Mouse (Mus musculus): ENCODE results near the gene Kif26b. TPM values are rescaled to one million over a fixed set of nuclear protein-coding genes. Genes with fewer than 3 reads are reported as not detected.

The Kif26b gene
- polyA plus RNA-seq, 1 experiment: 0.85 TPM

DNA sequence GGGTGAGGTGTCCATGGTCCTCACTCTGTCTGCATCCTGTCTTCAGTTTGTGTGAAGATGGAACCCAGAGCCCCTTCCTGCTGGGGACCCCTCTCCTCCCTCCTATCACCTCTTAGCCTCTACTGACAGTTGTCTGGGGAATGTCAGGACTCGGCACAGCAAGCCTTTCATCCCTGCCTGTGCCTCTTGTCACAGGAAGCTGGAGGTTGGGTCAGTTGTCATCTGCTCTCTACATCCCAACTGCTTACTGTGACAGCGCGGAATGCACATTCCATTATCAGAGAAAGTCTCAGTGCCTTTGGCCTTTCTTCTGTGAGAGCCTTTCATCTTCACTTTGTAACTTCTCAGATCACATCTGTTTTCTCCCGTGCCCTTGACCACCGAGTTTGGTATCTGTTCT is 132.6 kb downstream of the Kif26b start:
- no peak for DNase-seq (ENCODE audit: low read depth)

DNA sequence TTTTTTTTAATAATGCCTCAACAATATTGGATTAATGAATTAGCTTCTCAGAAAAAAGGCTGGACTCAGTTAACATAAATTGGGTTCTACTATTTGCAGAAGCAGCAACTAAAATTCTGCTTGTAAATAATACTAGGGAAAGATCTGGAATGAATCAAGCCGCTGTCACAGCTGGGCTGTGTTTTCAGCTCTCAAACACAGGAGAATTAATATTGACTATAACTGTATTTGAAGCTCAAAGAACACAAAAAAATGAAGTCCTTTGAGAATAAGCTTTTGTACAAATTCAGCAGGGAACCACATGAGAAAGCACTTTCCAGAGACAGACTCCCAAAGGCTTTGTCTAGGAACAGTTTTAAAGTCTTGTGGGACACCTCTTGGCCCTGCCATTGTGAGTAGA is 134.6 kb downstream of the Kif26b start:
- no peak for DNase-seq (ENCODE audit: low read depth)

DNA sequence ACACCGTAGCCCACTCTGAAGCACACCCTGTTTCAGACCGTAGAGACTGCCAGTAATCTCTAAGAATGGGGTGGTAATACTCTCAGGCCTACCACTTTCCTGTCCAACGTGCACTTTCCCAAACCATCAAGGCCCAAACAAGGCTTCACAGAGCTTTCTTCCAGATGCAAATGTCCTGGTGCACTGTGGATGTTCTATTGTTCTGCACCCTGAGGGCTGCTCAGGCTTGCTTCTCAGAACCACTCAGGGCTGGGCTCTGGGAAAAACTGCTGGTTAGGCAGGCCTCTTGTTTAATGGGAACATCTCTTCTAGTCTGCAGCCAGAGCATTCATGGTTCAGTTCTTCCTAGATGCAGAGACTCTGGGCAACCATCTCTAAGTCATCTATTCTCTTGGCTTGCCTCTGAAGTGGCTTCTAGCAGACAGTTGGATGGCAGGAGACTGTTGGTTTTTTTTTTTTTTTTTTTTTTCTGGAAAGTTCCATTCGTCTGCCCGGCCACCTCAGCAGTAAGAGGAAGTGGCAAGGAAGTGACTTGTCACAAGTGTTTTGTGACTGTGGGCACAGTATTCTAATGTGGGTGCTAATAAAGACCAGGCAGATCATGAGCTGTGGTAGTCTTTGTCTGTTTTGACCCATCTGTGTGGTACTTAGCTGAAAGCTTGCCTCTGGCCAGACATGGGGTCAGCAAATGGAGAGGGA is 135.5 kb downstream of the Kif26b start:
- DNase-seq (ENCODE audit: low read depth): no peak

DNA sequence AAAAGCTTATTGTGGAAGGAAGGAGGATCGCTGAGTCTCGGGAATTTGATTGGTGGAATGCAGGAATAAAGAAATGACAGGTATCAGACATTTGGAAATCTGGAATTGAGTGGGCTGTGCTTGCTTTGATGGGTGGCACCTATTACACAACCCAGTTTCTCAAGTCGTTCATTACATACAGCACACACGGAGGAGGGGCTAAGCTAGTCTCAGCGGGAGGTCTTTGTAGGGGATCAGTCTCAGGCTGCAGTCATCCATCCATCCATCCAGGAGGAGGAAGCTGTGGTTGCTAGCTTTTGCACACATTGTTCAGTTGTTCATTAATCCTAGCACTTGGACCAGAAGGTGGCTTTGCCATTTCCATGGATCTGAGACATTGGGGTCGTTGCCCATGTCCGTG is 137.6 kb downstream of the Kif26b start:
- DNase-seq (ENCODE audit: low read depth): no peak

DNA sequence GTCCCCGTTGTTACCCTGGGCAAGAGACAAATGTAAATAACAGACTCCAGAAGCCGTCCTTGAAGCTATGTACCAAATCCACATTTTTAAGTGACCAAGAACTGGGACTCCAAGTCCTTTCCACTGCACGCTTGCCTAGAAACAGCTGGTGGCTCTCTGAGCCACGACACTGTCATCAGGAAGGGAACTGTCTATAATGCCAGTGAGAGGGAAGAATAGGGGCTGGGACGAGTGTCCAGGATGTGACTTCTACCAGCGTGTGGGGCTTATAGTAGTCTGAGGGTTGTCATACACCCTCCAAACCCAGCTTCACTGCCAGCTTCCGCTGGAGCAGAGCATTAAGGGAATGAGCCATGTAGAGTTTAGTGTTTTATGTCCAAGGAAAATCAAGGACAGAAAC is 138.9 kb downstream of the Kif26b start:
- DNase-seq (ENCODE audit: low read depth): no peak

DNA sequence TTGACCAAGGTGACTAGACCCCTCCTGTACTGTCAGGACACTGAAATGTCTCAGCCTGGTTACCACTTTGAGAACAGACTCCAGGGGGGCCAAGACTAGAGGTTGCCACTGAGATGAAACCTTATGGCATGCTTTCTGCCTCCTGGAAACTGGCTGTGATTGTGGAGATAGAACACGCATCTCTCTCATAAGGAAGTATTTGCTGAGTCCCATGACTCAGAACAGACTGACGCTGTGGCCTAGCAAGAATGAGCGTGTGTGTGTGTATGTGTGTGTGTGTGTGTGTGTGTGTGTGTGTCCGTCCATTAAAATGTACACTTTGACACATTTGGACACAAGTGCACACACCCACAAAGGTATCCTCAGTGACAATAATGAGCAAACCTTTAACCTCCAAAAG is 140.0 kb downstream of the Kif26b start:
- no peak for DNase-seq (ENCODE audit: low read depth)

DNA sequence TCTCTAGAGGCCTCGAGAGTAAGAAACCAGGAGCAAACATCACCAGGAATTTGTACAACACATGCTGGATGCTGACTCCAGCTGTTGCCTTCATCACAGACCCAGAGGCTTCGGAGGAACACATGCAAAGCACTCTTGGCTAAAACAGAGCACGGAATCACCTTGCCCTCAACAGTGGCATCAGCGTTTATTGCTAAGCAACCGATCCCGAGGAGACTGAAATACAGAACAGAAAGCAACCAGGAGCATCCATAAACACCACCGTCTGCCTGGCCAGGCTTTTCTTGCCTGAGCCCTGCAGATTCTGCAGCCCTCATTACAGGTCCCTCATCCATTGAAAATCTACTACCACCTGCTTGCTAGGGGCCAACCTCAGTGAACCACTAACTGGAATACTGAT is 144.1 kb downstream of the Kif26b start:
- DNase-seq (ENCODE audit: low read depth): no peak

DNA sequence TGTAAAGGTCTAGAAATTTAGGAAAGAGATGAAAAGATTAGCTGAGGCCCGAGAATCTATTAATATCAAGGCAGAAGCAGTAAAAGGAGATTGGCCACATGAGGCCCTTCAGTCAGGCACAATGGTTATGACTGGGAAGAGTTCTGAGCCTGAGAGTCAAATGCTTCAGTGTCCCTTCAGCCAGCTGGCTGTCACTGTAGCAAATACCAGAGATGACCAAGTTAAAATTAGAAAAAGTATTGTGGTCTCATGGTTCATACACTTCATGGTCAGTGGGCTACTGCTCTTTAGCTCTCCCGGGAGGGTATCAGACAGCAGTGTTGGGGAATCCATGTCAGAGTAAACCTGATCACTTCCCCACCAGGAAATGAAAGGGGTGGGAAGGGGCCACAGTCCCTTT is 144.6 kb downstream of the Kif26b start:
- DNase-seq (ENCODE audit: low read depth): no peak

DNA sequence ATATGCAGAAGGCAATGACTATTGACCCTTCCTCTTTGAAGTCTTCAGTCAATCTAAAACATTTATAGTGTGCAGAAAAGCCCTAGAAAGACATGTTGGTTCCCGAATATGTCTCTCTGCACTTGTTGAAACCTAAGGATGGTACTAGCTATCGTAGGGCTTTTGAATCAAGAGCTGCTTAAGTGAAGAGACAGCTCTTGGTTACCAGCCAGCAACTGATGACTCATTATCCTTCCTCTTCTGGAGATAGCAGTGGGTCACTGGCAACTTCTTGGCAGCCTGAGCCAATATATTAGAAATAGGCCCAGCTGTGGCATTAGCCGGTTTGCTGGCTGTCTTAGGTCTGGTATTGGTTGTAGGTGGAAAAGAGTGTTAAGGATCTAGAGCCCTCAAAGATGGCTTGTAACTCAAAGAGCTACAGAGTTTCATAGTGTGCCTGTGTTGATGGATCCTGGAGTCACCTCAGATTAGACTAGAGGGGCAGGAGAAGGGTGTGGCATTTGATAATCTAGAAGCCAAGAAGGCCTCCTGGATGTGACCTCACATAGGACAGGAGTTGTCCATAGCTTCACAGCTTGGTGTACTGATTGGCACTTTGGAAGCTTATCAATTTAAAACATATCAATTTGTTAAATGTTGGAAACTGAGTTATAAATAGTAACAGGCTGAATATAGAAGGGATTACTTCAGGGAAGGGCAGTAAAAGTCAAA is 146.8 kb downstream of the Kif26b start:
- no peak for DNase-seq (ENCODE audit: low read depth)

DNA sequence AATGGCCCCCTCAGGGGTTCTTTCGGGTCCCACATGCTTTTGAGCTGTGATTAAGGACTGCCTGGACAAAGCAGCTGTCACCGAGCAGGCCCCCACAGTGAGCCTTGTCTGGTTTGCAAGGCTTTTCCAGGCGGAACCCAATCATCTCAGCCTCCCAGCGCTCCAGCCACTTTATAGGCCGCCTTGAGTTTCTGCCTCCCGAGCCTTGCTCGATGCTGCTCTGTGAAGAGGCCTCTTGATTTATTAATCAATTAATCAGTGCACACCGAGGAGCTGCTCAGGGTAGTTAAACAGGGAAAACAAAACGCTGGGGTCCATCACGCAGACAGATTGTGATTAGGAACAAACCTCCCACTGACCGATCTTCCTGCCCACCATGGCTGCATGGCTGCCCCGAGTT is 148.2 kb downstream of the Kif26b start:
- no peak for DNase-seq (ENCODE audit: low read depth)

DNA sequence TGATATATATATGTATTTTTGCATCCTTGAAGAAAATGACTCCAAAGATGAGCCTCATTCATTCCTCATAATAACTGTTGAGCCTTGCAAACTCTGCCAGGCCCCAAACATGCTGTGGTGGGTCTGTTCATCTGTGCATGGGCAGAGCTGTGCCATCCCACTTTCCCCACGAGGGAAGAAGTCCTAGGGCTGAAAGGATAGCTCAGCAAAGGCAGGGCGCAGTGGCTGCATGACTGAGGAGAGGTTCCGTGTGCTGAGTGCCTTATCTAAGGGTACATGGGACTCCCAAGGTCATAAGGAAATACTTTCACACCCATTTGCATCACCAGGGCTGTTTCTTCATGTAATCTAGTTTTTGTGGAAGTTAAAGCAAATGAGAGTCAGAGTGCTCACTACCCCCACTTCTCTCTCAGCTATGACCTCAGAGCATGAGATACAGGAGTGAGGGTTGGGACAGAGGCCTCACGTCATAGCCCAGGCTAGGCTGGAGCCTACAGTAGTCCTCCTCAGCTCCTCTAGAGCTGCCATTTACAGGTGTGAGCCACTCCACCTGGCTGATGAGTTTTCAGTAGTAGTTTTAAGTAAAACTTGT is 148.8 kb downstream of the Kif26b start:
- DNase-seq (ENCODE audit: low read depth): no peak

DNA sequence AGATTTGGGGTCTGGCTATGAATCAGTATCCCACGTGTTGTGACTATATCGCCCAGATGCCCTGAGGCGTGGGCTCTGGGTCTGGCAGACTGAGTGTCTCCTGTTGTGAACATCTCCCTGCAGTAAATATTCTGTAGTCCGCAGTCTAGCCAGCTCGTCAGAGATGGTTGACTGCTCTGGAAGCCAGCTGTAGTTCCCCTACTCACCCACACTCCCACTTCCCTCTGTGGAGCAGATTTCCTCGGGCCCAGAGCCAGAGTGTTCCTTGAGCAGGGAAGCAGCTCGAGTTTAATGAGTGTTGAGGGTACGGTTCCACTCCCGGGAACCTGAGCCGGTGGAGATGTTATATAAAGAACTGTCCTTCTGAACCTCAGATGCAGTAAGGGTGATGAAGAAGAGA is 154.7 kb downstream of the Kif26b start:
- no peak for DNase-seq (ENCODE audit: low read depth)

DNA sequence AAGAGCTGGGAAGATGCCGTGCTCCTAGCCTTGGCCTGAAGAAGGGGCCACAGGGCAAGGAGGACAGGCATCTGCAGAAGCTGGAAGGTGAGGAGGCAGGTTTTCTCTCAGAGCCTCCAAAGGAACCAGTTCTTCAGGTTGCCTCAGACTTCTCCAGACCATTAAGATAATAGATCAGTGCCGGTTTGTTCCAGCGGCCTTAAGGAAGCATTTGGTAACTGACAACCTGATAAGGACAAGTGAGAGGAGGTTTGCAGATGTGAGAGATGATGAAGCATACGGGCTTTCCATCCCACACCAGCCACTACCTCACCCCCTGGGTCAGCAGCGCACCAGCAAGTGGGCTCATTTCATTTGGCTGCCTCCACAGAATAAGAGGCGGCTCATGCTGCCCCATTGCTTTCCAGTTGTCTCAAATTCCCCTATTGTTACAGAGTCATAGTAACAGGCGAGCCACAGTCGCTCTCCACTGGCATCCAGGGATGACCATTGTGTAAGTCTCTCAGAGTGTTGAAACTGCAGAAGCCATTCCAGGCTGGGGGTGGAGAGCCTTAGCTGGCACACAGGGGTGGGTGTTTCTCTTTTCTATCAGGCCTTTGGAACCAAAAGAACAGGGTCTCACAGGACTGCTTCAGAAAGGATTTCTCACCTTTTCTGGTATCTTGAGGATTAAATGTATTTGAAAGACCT is 156.2 kb downstream of the Kif26b start:
- peak; percentile 85 for DNase-seq (ENCODE audit: low read depth)

DNA sequence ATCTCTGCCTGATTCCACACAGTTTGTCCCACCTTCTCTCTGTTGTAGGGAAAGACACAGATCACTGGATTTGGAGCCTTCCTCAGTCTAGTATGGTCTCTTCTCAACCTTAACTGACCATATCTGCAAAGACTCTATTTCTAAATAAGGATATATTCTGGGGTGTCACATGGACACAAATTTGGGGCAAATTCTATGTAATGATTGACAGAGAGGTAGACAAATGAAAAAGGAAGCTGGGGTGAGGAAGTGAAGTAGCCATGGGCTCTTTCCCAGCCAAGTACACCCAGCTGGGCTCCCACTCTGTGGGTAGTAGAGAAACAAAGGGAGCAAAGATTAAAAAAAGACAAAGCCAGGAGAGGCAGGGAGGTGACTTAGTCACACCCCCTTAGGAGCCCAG is 158.0 kb downstream of the Kif26b start:
- no peak for DNase-seq (ENCODE audit: low read depth)

DNA sequence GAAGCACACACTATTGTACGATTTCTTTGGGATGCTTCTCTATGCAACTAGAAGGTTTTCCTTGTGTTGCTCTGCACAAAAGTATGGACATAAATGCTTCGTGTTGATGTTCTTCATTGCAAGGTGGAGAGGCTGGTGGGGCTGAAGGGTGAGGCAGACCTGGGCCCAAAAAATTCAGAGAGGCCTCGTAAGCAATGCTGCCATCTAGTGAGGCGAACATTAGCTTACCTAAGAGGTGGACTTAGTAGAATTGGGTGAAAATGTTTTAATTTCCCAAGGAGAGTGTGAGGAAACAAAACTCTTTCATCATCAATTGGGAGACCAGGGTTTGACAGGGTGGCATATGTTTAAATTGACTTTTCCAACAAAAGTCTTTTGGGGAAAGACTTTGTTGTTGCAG is 160.6 kb downstream of the Kif26b start:
- no peak for DNase-seq (ENCODE audit: low read depth)

DNA sequence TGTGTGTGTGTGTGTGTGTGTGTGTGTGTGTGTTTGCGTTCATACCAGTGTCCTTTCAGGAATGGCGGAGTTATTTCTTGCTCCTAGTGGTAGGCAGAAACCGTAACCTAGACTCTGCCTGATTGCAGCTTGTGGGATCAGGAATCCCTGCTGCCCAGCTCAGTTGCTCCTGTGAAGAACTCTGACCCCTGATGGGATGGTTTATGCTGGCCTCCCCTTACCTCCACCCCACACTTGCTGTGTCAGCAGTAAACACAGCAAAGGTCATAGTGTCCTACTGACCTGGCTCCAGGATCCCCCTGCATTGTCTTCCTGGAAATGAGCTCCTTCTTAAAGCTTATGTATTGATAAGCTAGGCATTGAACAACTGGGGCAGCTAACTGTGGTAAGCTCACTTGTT is 162.8 kb downstream of the Kif26b start:
- no peak for DNase-seq (ENCODE audit: low read depth)

DNA sequence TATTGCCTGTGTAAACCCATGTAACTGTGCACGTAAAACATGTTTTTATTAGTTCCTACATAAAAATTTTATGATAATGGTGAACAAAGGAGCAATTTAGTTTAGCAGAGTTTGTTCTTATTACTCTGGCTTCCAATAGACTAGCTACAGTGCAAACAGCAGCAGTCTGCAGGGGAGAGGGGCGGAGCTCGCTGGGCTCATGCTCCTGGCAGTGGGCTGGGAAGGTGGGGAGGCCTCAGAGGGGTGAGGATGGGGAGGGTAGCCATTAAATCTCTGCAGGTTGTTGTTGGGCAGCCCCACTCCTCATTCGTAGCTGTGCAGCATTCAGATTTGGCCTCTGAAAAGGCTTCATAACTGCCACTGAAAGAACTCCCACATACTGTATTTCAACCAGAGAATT is 171.2 kb downstream of the Kif26b start:
- no peak for DNase-seq (ENCODE audit: low read depth)

DNA sequence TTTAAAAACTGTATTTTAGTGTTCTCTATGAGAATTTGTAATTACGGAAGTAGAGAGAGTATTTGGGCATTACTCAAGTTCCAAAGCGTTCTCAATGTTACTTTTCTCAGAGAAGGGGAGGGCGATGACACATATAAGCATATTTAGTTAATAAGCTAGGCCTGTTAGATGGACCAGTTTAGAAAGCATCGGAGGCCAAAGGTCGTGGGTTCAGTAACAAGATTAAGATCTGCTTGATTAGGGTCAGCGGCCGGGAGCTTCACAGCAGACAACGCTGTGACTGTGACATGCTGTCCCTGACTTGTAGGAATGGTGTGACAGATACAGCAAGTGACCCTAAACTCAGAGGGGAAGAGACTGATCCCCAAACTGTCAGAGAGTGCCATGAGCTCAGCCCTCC is 174.6 kb downstream of the Kif26b start:
- no peak for DNase-seq (ENCODE audit: low read depth)

DNA sequence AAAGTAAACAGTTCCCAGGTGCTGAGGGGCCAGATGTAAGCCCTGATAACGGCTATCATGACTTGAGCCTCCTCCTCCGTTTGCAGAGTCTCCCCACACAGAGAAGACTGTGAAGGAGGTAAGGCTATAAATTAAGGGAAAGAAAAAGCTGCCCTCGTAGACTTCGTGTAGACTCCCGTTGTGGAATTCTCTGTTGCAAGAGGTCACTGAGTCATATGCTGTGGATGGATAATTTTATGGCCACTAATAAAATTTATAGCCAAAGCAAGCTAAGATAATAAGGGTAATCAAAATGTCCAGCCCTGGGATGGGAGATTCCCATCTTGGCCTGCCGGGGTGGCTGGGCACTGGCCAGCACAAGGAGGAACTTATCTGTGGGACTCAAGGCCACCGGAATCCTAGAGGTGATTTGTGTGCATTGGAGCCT is 179.0 kb downstream of the Kif26b start:
- no peak for DNase-seq (ENCODE audit: low read depth)

DNA sequence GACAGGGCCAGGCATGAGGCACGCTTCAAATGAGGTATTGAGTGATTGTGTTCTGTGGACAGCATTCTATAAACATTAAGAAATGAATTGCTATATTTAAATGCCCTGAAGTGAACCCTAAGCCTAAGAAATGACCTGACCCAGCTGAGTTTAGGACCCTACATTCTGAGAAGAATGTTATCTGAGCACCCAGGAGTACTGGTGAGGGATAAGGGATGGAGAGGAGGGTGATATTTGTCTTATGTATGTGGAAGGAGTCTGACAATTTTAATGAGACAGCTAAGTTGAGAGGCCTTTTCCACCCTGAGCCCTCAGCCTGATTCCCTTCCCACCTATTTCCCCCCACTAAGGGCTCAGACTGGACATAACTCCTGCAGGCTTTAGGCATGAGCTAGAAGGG is 179.4 kb downstream of the Kif26b start:
- no peak for DNase-seq (ENCODE audit: low read depth)

DNA sequence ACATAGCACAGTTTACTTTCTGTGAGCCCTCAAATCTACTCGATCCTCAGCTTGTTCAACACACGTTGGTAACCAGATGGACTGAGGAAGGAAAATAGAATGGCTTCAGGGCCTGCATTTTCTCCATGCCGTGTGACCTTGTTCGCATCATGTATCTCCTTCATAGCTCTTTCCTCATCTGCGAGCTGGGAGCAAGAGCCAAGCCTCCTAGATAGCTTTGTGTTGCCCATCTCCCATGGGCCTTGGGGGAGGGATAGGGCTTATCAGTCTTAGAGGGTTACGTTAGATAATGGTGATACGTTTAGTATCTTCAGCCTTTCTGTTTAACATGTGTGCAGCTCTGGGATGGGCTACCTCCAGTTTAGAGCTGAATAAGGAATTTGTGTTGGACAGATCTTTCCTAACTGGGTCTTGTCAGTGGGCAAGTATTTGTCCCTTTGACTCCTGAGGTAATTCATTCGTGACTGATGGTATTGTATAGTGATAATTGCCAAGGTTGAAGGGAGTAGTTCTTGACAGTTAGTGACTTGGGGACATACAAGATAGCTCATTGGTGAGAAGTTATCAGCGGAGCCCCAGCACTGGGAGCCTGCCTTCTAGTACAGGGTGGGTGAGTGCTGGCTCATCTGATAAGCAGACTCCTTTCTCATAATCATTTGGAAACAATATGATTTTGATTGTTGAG is 183.4 kb downstream of the Kif26b start:
- no peak for DNase-seq (ENCODE audit: low read depth)

DNA sequence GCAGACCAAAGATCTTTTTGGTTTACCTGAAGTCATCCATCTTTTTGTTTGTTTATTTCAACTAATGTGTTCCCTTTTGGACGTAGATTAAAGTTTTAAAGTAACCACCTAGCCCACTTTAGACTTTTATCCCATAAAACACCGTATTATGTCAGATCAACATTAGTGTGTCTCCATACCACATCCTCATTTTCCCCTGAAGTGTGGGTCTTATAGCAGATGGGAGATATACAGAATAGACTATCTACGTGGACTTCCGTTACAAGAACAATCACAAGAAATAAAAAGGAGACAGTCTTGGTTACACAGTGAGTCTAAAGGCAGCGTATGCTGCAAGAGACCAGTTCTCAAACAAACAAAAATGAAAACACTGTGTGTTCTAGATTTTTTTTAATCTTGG is 185.3 kb downstream of the Kif26b start:
- DNase-seq (ENCODE audit: low read depth): no peak

Measured in gonadal fat pad, adult 2 months (tissue).